Mouse (Mus musculus): ENCODE data around the gene Aacs.

DNA sequence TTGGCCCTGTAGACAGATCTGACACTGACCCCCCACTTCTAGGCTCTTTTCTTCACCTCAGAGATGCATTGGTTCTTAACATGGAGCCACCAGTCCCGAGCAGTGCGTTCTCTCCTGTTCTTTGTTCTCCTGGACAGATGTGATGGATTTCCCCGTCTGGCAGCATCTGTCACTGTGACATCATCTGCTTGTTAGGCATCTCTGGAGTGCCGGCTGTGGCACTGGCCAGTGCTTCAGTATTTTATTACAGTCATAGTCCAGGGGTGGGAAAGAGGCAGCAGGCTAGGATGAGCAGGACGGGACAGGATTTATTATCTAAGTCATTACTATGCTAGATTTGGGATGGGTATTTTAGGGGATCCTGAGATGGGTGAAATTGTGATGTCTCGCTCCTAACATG lies 87.9 kb downstream of the Aacs start:
- TF ChIP-seq CTCF (IDR thresholded peaks at IDR 0.05; ENCODE audit: borderline replicate concordance, control insufficient read depth, extremely low read depth, insufficient read depth, low read length, poor library complexity) (no peak), POLR2A (IDR thresholded peaks at IDR 0.05; ENCODE audit: control insufficient read depth, extremely low read depth, insufficient read depth, low read length, poor library complexity) (no peak)
